Comparison of ENCODE assay signal across 19 mouse cellular contexts in the genomic region with DNA sequence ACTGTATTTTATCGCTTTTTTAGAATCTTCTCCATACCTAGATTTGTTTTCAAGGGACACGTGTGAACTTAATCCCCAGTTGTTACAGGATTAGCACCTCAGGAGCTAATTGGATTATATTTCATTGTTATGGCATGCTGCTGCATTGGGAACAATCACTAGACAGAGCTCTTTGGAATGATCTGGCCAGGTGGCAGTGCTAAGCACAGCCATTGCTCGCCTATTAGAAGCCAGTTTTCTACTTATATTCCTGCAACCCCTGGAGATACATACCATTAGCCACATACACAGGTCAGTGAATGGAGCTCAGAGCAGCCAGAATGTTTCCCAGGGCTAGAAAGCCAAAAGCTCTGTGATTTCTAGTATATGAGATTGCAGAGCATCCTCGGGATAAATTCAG.
DNase-seq lines count a peak whose midpoint lies in the region; ATAC-seq lines count a peak whose summit lies in the region.
"Had no signal": no experiment of that assay in that cellular context is flagged by ENCODE, and none has a peak within 500 bp of the region (broad histone marks: within the 10 kb centered on the region; RNA-seq: fewer than 3 reads in every experiment).

No protein-coding gene starts in this region.

- H3K4me3 ChIP-seq in hindbrain, embryonic 13.5 days = no peak overlapping the region
- H3K4me3 ChIP-seq in hindbrain, embryonic 11.5 days (ENCODE audit: low read depth, low read length) = no peak overlapping the region
- H3K4me3 ChIP-seq in midbrain, embryonic 13.5 days (replicated peaks) = no peak overlapping the region
- H3K4me3 ChIP-seq in neural tube, embryonic 14.5 days (ENCODE audit: low read depth, low read length) = no peak overlapping the region
- H3K4me3 ChIP-seq: heart, embryonic 13.5 days; kidney, embryonic 15.5 days; limb, embryonic 12.5 days had no signal

- H3K9me3 ChIP-seq in hindbrain, embryonic 13.5 days = no peaks in the 10 kb centered on the region
- no peaks in the 10 kb centered on the region for H3K9me3 ChIP-seq in hindbrain, embryonic 11.5 days (ENCODE audit: control insufficient read depth, low read length)
- H3K9me3 ChIP-seq in midbrain, embryonic 13.5 days = no peaks in the 10 kb centered on the region
- H3K9me3 ChIP-seq in neural tube, embryonic 14.5 days (ENCODE audit: control insufficient read depth, low read length) = no peaks in the 10 kb centered on the region
- H3K9me3 ChIP-seq: heart, embryonic 13.5 days; kidney, embryonic 15.5 days; limb, embryonic 12.5 days had no signal

- peaks cover 3% of the 10 kb centered on the region; the same call in 1 of the 2 replicates for H3K27me3 ChIP-seq in hindbrain, embryonic 13.5 days
- H3K27me3 ChIP-seq in hindbrain, embryonic 11.5 days (ENCODE audit: control insufficient read depth, insufficient read depth, low read length) = peaks cover 4% of the 10 kb centered on the region; the same call in 1 of the 2 replicates
- H3K27me3 ChIP-seq in midbrain, embryonic 13.5 days = peaks cover 23% of the 10 kb centered on the region
- no peaks in the 10 kb centered on the region for H3K27me3 ChIP-seq in neural tube, embryonic 14.5 days (ENCODE audit: control insufficient read depth, insufficient read depth, low read length)
- H3K27me3 ChIP-seq: heart, embryonic 13.5 days; kidney, embryonic 15.5 days; limb, embryonic 12.5 days had no signal

- WGBS in hindbrain, embryonic 13.5 days = 49% methylated on average over 4 of the region's 4 CpGs
- 66% methylated on average over 4 of the region's 4 CpGs for WGBS in hindbrain, embryonic 11.5 days
- WGBS in midbrain, embryonic 13.5 days = 31% methylated on average over 4 of the region's 4 CpGs
- WGBS in neural tube, embryonic 14.5 days = 38% methylated on average over 4 of the region's 4 CpGs

- H3K9ac ChIP-seq in hindbrain, embryonic 13.5 days = no peak overlapping the region
- H3K9ac ChIP-seq in hindbrain, embryonic 11.5 days (ENCODE audit: low read depth, low read length) = no peak overlapping the region
- 0 out of 2 replicates have a peak overlapping the region, but pooled peaks have one; percentile 28 for H3K9ac ChIP-seq in midbrain, embryonic 13.5 days (replicated peaks)
- H3K9ac ChIP-seq in neural tube, embryonic 14.5 days (replicated peaks; ENCODE audit: low read depth, low read length) = no peak overlapping the region
- H3K9ac ChIP-seq: heart, embryonic 13.5 days; kidney, embryonic 15.5 days; limb, embryonic 12.5 days; liver, embryonic 14.5 days had no signal

- no peaks in the 10 kb centered on the region for H3K36me3 ChIP-seq in hindbrain, embryonic 13.5 days
- no peaks in the 10 kb centered on the region for H3K36me3 ChIP-seq in hindbrain, embryonic 11.5 days (ENCODE audit: control insufficient read depth, insufficient read depth, low read length)
- H3K36me3 ChIP-seq in midbrain, embryonic 13.5 days = no peaks in the 10 kb centered on the region
- no peaks in the 10 kb centered on the region for H3K36me3 ChIP-seq in neural tube, embryonic 14.5 days (ENCODE audit: control insufficient read depth, insufficient read depth, low read length)
- H3K36me3 ChIP-seq: heart, embryonic 13.5 days; kidney, embryonic 15.5 days; limb, embryonic 12.5 days had no signal

- peak; percentile 30; the same call in 1 of the 2 replicates for ATAC-seq in hindbrain, embryonic 13.5 days (ENCODE audit: low FRiP score)
- ATAC-seq in hindbrain, embryonic 11.5 days (ENCODE audit: low FRiP score) = no peak
- peak; percentile 37; the same call in 1 of the 2 replicates for ATAC-seq in midbrain, embryonic 13.5 days
- peak; percentile 66; the same call in 1 of the 2 replicates for ATAC-seq in neural tube, embryonic 14.5 days (ENCODE audit: low read depth)
- no peak for ATAC-seq in frontal cortex, adult (ENCODE audit: low TSS enrichment)
- ATAC-seq: intestine, embryonic 16.5 days had no signal

- H3K4me2 ChIP-seq in hindbrain, embryonic 13.5 days = no peak overlapping the region
- no peak overlapping the region for H3K4me2 ChIP-seq in hindbrain, embryonic 11.5 days (replicated peaks; ENCODE audit: low read depth, low read length)
- no peak overlapping the region for H3K4me2 ChIP-seq in midbrain, embryonic 13.5 days (replicated peaks)
- H3K4me2 ChIP-seq in neural tube, embryonic 14.5 days (ENCODE audit: low read depth, low read length) = no peak overlapping the region
- H3K4me2 ChIP-seq: heart, embryonic 13.5 days; kidney, embryonic 15.5 days; limb, embryonic 12.5 days had no signal

- H3K4me1 ChIP-seq in hindbrain, embryonic 13.5 days (replicated peaks) = peaks cover 34% of the 10 kb centered on the region
- H3K4me1 ChIP-seq in hindbrain, embryonic 11.5 days (replicated peaks; ENCODE audit: control insufficient read depth, insufficient read depth, low read length) = no peaks in the 10 kb centered on the region
- peaks cover 25% of the 10 kb centered on the region for H3K4me1 ChIP-seq in midbrain, embryonic 13.5 days (replicated peaks)
- H3K4me1 ChIP-seq in neural tube, embryonic 14.5 days (ENCODE audit: control insufficient read depth, insufficient read depth, low read length) = peaks cover 20% of the 10 kb centered on the region
- H3K4me1 ChIP-seq: heart, embryonic 13.5 days; kidney, embryonic 15.5 days had no signal

- H3K27ac ChIP-seq in hindbrain, embryonic 13.5 days = peak overlapping the region; percentile 84
- no peak overlapping the region for H3K27ac ChIP-seq in hindbrain, embryonic 11.5 days (ENCODE audit: low read depth, low read length)
- H3K27ac ChIP-seq in midbrain, embryonic 13.5 days = peak overlapping the region; percentile 71
- H3K27ac ChIP-seq in neural tube, embryonic 14.5 days (ENCODE audit: low read depth, low read length) = no peak overlapping the region
- H3K27ac ChIP-seq: heart, embryonic 13.5 days; kidney, embryonic 15.5 days; limb, embryonic 12.5 days; liver, embryonic 14.5 days had no signal

- DNase-seq in hindbrain, embryonic 11.5 days (ENCODE audit: low spot score) = no peak
- peak; percentile 13 for DNase-seq in forelimb bud, embryonic 11.5 days (ENCODE audit: low read depth, low spot score)
- DNase-seq in gastrocnemius, postnatal 4 days (ENCODE audit: low spot score in 2 of 2) = no peak
- DNase-seq: adrenal gland, postnatal 36 days; cerebellum, adult 18-20 months; cerebellum, postnatal 25 days; heart, adult 11 months; heart, postnatal 4 days; kidney, postnatal 4 days; thymus, postnatal 36 days had no signal

Comparison
In these comparisons a context has a peak if more than half of its experiments do, and no peak if none do; other contexts are left out.
1. ATAC-seq: peak in hindbrain, embryonic 13.5 days (single experiment), midbrain, embryonic 13.5 days (single experiment) and neural tube, embryonic 14.5 days (single experiment); none in hindbrain, embryonic 11.5 days (single experiment) and frontal cortex, adult (single experiment).
2. H3K27ac ChIP-seq: peak in hindbrain, embryonic 13.5 days (single experiment) and midbrain, embryonic 13.5 days (single experiment); none in hindbrain, embryonic 11.5 days (single experiment) and neural tube, embryonic 14.5 days (single experiment).